Mouse (Mus musculus) cerebellum, postnatal 4 days (tissue): Measurements from ENCODE around the gene Ankmy1.

Source experiments
- DNase-seq, 2 experiments: peaks; one replicate each; pipeline ENCODE4 v3.0.0; 2022; ENCODE audit warnings: low spot score in 2 of 2, mixed read lengths in 1 of 2

Gene Ankmy1

DNA sequence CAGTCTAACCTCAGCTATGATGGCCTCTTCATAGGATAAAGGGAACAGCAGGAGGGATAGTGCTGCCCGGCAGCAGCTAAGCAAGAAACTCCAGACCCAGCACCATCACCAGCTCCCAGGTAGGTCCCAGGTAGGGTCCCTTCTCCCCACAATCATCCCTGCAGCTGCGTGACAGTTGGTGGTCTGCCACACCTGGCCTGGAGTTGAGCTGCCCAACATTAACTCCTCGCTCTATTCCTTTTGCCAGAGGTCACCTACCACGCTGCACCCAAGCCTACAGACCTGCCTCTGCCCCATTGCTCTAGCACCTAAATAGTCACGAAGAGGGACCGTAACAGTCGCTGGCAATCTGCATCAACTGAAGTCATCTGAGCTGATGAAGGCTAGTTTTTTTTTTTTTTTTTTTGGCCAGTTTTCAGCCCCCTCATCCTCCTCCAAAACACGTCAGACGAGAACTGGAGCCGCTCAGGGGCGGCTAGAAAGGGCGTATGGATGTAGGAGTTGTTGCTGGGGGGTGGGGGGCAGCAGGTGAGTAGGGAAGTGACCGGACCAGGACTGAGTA is 72.0 kb downstream of the Ankmy1 start:
- DNase-seq: no peak

DNA sequence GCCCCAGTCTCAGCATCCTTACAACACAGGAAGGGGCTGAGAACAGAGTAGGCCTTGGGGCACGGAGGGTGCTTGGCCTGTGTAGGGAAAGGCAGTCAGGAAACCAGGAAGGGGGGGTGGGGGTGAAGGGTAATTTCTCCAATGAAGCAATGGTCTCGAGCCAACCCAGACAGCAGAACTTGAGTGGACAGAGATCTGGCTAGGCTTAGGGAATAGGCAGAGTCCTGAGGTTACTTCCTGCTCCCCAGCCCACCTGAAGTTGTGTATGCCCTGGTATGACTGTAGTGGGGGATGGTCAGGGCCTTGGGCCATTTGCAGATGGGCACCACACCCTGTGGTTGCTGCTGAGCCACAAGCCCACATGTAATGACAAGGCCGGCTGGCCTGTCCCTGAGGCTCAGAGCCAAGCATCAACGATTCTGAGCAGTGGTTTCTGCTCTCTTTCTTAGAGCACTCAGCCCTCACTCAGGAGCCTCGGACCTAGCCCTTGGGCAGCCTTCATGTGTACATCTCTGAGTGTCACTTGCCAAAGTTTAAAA is 86.9 kb downstream of the Ankmy1 start:
- no peak for DNase-seq

DNA sequence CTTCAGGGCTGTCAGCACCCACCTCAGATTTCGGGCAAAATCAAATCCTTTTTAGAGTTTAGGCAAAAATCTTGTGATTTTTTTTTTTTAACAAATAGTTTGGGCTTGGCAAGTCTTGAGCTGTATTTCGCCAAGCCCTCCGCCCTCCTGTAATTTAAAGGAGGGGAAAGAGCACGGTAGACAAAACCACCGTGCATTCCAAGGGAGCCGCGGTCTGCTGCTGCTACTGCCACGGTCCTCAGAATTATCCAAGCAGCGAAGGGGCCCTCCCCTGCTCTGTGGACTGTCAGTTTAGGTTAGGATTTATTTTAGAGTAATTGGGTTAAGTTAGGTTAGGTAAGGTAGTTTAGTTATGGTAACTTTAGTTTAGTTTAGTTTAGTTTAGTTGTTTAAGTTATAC is 87.6 kb downstream of the Ankmy1 start:
- DNase-seq: no peak

DNA sequence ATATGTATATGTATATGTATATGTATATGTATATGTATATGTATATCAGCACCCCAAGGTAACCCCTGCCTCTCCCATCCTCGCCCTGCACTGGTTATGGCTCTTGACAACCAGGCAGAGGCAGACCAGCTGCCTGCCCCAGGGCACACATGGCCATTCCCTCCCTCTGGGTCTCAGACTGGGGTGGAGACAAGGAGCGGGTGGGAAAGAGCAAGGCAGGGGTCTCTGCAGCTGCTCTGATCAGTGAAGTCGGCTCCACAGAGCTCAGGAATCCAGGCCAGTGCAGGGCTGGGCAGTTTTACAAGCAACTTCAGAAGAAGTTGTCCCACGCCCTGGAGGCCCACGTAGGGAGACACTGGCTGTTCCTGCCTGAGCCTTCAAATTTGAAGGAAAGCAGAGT is 88.4 kb downstream of the Ankmy1 start:
- DNase-seq: no peak
